Mouse (Mus musculus): ENCODE results near the gene 4930415O20Rik. TPM values are rescaled to one million over a fixed set of nuclear protein-coding genes. Genes with fewer than 3 reads are reported as not detected.

The 4930415O20Rik gene
- polyA plus RNA-seq, 1 experiment from 2014 or later, result 0.31 TPM

GRCm38 (mm10) chr15:98607557-98607956 lies 36.8 kb downstream of the 4930415O20Rik start:
- peak; percentile 11 for ATAC-seq
- peak overlapping the region; percentile 47; the same call in 1 of the 2 replicates for H3K27ac ChIP-seq (ENCODE audit: low read length)

GRCm38 (mm10) chr15:98608058-98608783 lies 37.4 kb downstream of the 4930415O20Rik start:
- H3K27me3 ChIP-seq (replicated peaks; ENCODE audit: insufficient read depth, low read length), result no peaks in the 10 kb centered on the region
- H3K9me3 ChIP-seq (ENCODE audit: low read length), result no peaks in the 10 kb centered on the region
- no peak for TF ChIP-seq CTCF (IDR thresholded peaks at IDR 0.05)
- no peak for TF ChIP-seq EP300 (IDR thresholded peaks at IDR 0.05)
- peak overlapping the region; percentile 88 for H3K4me3 ChIP-seq (ENCODE audit: low read depth, low read length)
- peak overlapping the region; percentile 89 for H3K27ac ChIP-seq (ENCODE audit: low read length)
- H3K4me1 ChIP-seq (ENCODE audit: insufficient read depth, low read depth, low read length), result peaks cover 9% of the 10 kb centered on the region
- H3K4me2 ChIP-seq (replicated peaks; ENCODE audit: low read depth, low read length), result peak overlapping the region; percentile 93
- H3K9ac ChIP-seq (replicated peaks; ENCODE audit: low read depth), result peak overlapping the region; percentile 80
- 0 out of 2 replicates have a peak, but pooled peaks cover 7% of the 10 kb centered on the region for H3K36me3 ChIP-seq (ENCODE audit: insufficient read depth, low read length)
- ATAC-seq, result no peak
- WGBS, result 8% methylated on average over 10 of the region's 10 CpGs
- DNase-seq (ENCODE audit: low spot score), result peak; percentile 45

More at GRCm38 (mm10) chr15:98607557-98607956, 36.8 kb downstream of the 4930415O20Rik start:
- DNase-seq (ENCODE audit: low spot score), result peak; percentile 66
- Histone ChIP-seq H3K4me2 (replicated peaks; ENCODE audit: low read depth, low read length) (peak overlapping the region; percentile 93), H3K4me3 (ENCODE audit: low read depth, low read length) (peak overlapping the region; percentile 88; the same call in 1 of the 2 replicates), H3K9ac (replicated peaks; ENCODE audit: low read depth) (no peak overlapping the region), H3K9me3 (ENCODE audit: low read length) (no peaks in the 10 kb centered on the region), H3K4me1 (ENCODE audit: insufficient read depth, low read depth, low read length) (peaks cover 15% of the 10 kb centered on the region), H3K36me3 (ENCODE audit: insufficient read depth, low read length) (0 out of 2 replicates have a peak, but pooled peaks cover 7% of the 10 kb centered on the region), H3K27me3 (replicated peaks; ENCODE audit: insufficient read depth, low read length) (no peaks in the 10 kb centered on the region)
- TF ChIP-seq CTCF (IDR thresholded peaks at IDR 0.05) (no peak), EP300 (IDR thresholded peaks at IDR 0.05) (no peak)
- 4% methylated on average over 4 of the region's 4 CpGs for WGBS

GRCm38 (mm10) chr15:98608784-98609250 lies 38.0 kb downstream of the 4930415O20Rik start:
- Histone ChIP-seq H3K4me1 (ENCODE audit: insufficient read depth, low read depth, low read length) (peaks cover 5% of the 10 kb centered on the region), H3K36me3 (ENCODE audit: insufficient read depth, low read length) (0 out of 2 replicates have a peak, but pooled peaks cover 7% of the 10 kb centered on the region)
- TF ChIP-seq CTCF (IDR thresholded peaks at IDR 0.05), result no peak
- no peak for TF ChIP-seq EP300 (IDR thresholded peaks at IDR 0.05)

DNA sequence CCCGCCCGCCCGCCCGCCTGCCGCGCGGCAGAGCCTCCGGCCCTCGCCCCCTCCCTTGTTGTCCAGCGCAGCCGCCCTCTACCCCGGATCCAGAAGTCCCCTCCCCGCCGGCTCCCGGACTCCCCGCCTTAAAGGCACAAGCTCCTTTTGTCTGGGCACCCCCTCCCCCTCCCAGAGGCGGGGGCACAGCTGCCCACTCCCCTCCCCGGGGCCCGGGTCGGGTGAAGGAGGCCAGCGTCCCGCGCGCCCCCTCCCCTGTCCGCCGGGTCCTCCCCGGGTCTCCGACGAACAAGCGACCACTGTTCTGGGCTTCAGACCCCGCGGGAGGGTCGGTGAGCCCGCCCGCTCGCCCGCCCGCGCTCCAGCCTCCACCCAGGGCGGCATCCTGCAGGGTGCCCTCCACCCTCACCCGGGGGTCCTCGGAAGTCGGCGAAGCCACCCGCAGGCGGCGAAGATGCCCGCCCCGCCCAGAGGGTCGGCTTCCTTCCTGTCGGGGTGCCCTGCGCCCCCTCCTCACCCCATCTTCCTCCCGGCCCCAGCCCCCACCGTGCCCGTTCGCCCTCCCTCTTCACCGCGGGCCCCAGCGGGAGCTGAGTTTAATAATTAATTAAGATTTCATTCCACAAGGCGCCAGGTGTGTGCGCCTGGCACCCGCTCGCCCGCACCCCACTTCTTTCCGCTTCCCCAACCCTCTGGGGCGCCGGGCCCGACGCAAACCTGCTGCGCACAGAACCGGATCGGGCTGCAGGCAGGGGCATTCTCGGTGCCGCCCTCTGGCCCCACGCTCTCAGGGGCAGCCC lies 38.7 kb downstream of the 4930415O20Rik start, which contains the start of gene Adcy6:
Gene Adcy6, minus strand, starts transcription at position 746 of the 800 bp plus-strand sequence.
- 2% methylated on average over 41 of the region's 75 CpGs for WGBS
- peak; percentile 95 for DNase-seq (ENCODE audit: low spot score)
- Histone ChIP-seq H3K4me2 (replicated peaks; ENCODE audit: low read depth, low read length) (peak within 1 kb of the TSS; percentile 93), H3K4me1 (ENCODE audit: insufficient read depth, low read depth, low read length) (peaks cover 5% of the 10 kb centered on the region), H3K27me3 (replicated peaks; ENCODE audit: insufficient read depth, low read length) (no peaks in the 10 kb centered on the region), H3K36me3 (ENCODE audit: insufficient read depth, low read length) (0 out of 2 replicates have a peak, but pooled peaks cover under 1% of the 10 kb centered on the region), H3K4me3 (ENCODE audit: low read depth, low read length) (peak within 1 kb of the TSS; percentile 88), H3K27ac (ENCODE audit: low read length) (peak within 1 kb of the TSS; percentile 89), H3K9me3 (ENCODE audit: low read length) (no peaks in the 10 kb centered on the region), H3K9ac (replicated peaks; ENCODE audit: low read depth) (peak within 1 kb of the TSS; percentile 80)
- TF ChIP-seq EP300 (IDR thresholded peaks at IDR 0.05) (no peak), CTCF (IDR thresholded peaks at IDR 0.05) (no peak)
- ATAC-seq, result peak; percentile 89

More at GRCm38 (mm10) chr15:98608784-98609250, 38.0 kb downstream of the 4930415O20Rik start:
- peak overlapping the region; percentile 89 for H3K27ac ChIP-seq (ENCODE audit: low read length)
- DNase-seq (ENCODE audit: low spot score) (peak; percentile 46), ATAC-seq (peak; percentile 38)
- no peaks in the 10 kb centered on the region for H3K9me3 ChIP-seq (ENCODE audit: low read length)
- H3K9ac ChIP-seq (replicated peaks; ENCODE audit: low read depth), result peak overlapping the region; percentile 80
- peak overlapping the region; percentile 93 for H3K4me2 ChIP-seq (replicated peaks; ENCODE audit: low read depth, low read length)
- WGBS, result 3% methylated on average over 6 of the region's 26 CpGs
- H3K27me3 ChIP-seq (replicated peaks; ENCODE audit: insufficient read depth, low read length), result no peaks in the 10 kb centered on the region
- peak overlapping the region; percentile 88 for H3K4me3 ChIP-seq (ENCODE audit: low read depth, low read length)

- Histone ChIP-seq H3K4me1 (ENCODE audit: insufficient read depth, low read depth, low read length) (peaks cover 5% of the 10 kb centered on the region), H3K4me3 (ENCODE audit: low read depth, low read length) (peak overlapping the region; percentile 88), H3K9ac (replicated peaks; ENCODE audit: low read depth) (peak overlapping the region; percentile 80), H3K27me3 (replicated peaks; ENCODE audit: insufficient read depth, low read length) (no peaks in the 10 kb centered on the region), H3K9me3 (ENCODE audit: low read length) (no peaks in the 10 kb centered on the region), H3K27ac (ENCODE audit: low read length) (peak overlapping the region; percentile 89), H3K36me3 (ENCODE audit: insufficient read depth, low read length) (no peaks in the 10 kb centered on the region), H3K4me2 (replicated peaks; ENCODE audit: low read depth, low read length) (peak overlapping the region; percentile 93)
- 6% methylated on average over 12 of the region's 12 CpGs for WGBS
- peak; percentile 71 for DNase-seq (ENCODE audit: low spot score)
- no peak for TF ChIP-seq CTCF (IDR thresholded peaks at IDR 0.05)
- no peak for TF ChIP-seq EP300 (IDR thresholded peaks at IDR 0.05)
- ATAC-seq, result no peak
Measured at GRCm38 (mm10) chr15:98610131-98610633, 39.4 kb downstream of the 4930415O20Rik start.
